Mouse (Mus musculus): ENCODE results near the gene Gfer. TPM values are rescaled to one million over a fixed set of nuclear protein-coding genes. Genes with fewer than 3 reads are reported as not detected.

The Gfer gene
- polyA plus RNA-seq, 1 experiment from 2014 or later: 27.7 TPM

DNA sequence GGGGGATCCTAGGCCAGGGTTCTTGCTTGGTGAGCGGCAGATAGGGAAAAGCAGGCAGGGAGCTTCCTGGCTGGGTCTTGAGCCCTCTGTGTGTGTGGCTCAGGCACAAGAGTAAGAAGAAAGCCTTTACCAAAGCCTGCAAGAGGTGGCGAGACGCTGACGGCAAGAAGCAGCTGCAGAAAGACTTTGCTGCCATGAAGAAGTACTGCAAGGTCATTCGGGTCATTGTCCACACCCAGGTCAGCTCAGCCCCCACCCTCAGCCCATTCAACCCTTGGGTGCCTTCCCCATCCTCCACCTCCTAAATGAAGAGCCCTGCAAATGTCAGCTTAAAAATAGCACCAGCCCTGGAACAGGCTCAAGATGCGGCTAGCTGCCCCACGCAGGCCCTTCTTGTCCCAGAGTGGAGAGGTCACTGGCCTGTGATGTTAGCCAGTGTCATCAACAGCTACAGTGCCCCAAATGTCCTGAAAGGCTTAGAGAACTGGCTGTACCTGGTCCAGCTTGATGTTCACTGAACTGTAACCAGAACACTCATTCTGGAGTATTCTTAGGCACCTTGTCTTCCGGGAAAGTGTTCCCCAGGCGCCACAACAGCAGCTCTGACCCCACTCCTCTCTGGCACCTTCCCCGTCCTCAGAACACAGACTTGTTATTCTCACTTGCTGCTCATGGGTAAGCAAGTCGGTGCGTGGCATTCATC, 36.4 kb upstream of the Gfer start:
- H3K4me2 ChIP-seq (replicated peaks; ENCODE audit: low read depth): no peak overlapping the region
- 80% methylated on average over 12 of the region's 12 CpGs for WGBS
- TF ChIP-seq EP300 (optimal IDR thresholded peaks at IDR 0.05) (no peak), CTCF (IDR thresholded peaks at IDR 0.05; ENCODE audit: low read depth) (no peak)

DNA sequence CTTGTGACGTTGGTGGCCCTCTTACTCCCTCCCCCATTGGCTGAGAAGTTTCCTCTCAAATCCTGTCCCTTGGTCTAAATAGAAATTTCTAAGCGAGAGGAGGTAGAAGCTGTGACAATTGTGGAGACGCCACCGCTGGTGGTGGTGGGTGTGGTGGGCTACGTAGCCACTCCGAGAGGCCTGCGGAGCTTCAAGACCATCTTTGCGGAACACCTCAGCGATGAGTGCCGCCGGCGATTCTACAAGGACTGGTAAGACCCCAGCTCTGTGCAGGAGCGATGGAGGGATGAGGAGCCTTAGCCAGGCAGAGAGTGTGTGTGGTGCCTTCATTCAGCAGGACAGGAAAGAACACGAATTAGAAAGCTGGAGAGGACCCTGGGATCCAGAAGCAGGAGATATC, 34.8 kb upstream of the Gfer start:
- no peak overlapping the region for H3K9ac ChIP-seq (ENCODE audit: low read length)
- no peak overlapping the region for H3K4me2 ChIP-seq (replicated peaks; ENCODE audit: low read depth)
- 77% methylated on average over 14 of the region's 14 CpGs for WGBS
- no peaks in the 10 kb centered on the region for H3K9me3 ChIP-seq (ENCODE audit: control insufficient read depth, low read length)
- H3K36me3 ChIP-seq (ENCODE audit: control insufficient read depth, insufficient read depth, low read length): no peaks in the 10 kb centered on the region
- ATAC-seq (ENCODE audit: low FRiP score, low TSS enrichment): no peak
- no peak overlapping the region for H3K27ac ChIP-seq (replicated peaks)
- DNase-seq (ENCODE audit: low spot score): no peak
- no peak overlapping the region for H3K4me3 ChIP-seq (ENCODE audit: low read depth, low read length)
- H3K27me3 ChIP-seq (ENCODE audit: control insufficient read depth, insufficient read depth, low read length): no peaks in the 10 kb centered on the region
- no peak for TF ChIP-seq CTCF (IDR thresholded peaks at IDR 0.05; ENCODE audit: low read depth)
- no peak for TF ChIP-seq EP300 (optimal IDR thresholded peaks at IDR 0.05)
- H3K4me1 ChIP-seq (replicated peaks; ENCODE audit: control insufficient read depth, insufficient read depth): peaks cover 2% of the 10 kb centered on the region; the same call in 1 of the 2 replicates

More for the DNA sequence above, 36.4 kb upstream of the Gfer start:
- no peak overlapping the region for H3K4me3 ChIP-seq (ENCODE audit: low read depth, low read length)
- H3K27me3 ChIP-seq (ENCODE audit: control insufficient read depth, insufficient read depth, low read length): no peaks in the 10 kb centered on the region
- peaks cover 5% of the 10 kb centered on the region; the same call in 1 of the 2 replicates for H3K4me1 ChIP-seq (replicated peaks; ENCODE audit: control insufficient read depth, insufficient read depth)
- DNase-seq (ENCODE audit: low spot score): no peak
- H3K36me3 ChIP-seq (ENCODE audit: control insufficient read depth, insufficient read depth, low read length): no peaks in the 10 kb centered on the region
- no peaks in the 10 kb centered on the region for H3K9me3 ChIP-seq (ENCODE audit: control insufficient read depth, low read length)
- no peak for ATAC-seq (ENCODE audit: low FRiP score, low TSS enrichment)
- H3K9ac ChIP-seq (ENCODE audit: low read length): no peak overlapping the region
- no peak overlapping the region for H3K27ac ChIP-seq (replicated peaks)

DNA sequence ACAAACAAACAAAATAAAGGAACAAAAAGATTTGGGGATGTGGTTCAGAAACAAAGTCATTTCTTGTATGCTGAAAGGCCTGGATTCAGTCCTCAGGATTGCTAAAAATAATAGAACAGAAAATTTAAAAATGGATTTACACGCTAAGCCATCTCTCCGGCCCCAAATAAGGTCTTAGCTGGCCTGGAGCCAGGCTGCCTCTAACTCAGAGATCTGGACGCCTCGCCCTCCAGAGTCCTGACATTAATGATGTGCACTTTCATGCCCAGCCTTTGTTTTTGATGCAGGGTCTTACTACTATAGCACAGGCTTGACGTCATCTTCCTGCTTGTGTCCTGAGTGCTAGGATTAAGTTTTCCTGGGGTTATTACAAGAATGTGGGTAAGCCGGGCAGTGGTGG, 33.1 kb upstream of the Gfer start:
- WGBS: 43% methylated on average over 6 of the region's 6 CpGs
- ATAC-seq (ENCODE audit: low FRiP score, low TSS enrichment) (no peak), DNase-seq (ENCODE audit: low spot score) (no peak)
- TF ChIP-seq CTCF (IDR thresholded peaks at IDR 0.05; ENCODE audit: low read depth) (no peak), EP300 (optimal IDR thresholded peaks at IDR 0.05) (no peak)
- H3K27ac ChIP-seq (replicated peaks): no peak overlapping the region
- no peaks in the 10 kb centered on the region for H3K27me3 ChIP-seq (ENCODE audit: control insufficient read depth, insufficient read depth, low read length)
- no peak overlapping the region for H3K4me2 ChIP-seq (replicated peaks; ENCODE audit: low read depth)
- H3K4me1 ChIP-seq (replicated peaks; ENCODE audit: control insufficient read depth, insufficient read depth): no peaks in the 10 kb centered on the region
- H3K9ac ChIP-seq (ENCODE audit: low read length): no peak overlapping the region
- no peak overlapping the region for H3K4me3 ChIP-seq (ENCODE audit: low read depth, low read length)
- no peaks in the 10 kb centered on the region for H3K36me3 ChIP-seq (ENCODE audit: control insufficient read depth, insufficient read depth, low read length)
- no peaks in the 10 kb centered on the region for H3K9me3 ChIP-seq (ENCODE audit: control insufficient read depth, low read length)

DNA sequence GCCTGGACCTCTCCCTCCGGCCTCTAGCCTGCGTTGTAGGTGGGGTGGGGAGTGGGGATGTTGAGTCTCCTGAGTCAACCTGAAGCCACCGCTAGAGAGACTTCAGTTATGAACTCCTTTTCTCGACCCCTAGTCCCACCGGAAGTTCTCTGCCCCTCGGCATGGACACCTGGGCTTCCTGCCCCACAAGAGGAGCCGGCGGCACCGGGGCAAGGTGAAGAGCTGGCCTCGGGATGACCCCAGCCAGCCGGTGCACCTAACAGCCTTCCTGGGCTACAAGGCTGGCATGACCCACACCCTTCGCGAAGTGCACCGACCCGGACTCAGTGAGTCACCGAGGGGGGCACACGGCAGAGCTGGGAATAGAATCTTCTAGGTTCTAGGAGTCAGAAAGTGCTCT, 32.2 kb upstream of the Gfer start:
- no peak overlapping the region for H3K9ac ChIP-seq (ENCODE audit: low read length)
- no peak for DNase-seq (ENCODE audit: low spot score)
- no peak overlapping the region for H3K27ac ChIP-seq (replicated peaks)
- no peaks in the 10 kb centered on the region for H3K4me1 ChIP-seq (replicated peaks; ENCODE audit: control insufficient read depth, insufficient read depth)
- H3K4me3 ChIP-seq (ENCODE audit: low read depth, low read length): no peak overlapping the region
- no peaks in the 10 kb centered on the region for H3K27me3 ChIP-seq (ENCODE audit: control insufficient read depth, insufficient read depth, low read length)
- H3K4me2 ChIP-seq (replicated peaks; ENCODE audit: low read depth): no peak overlapping the region
- H3K9me3 ChIP-seq (ENCODE audit: control insufficient read depth, low read length): no peaks in the 10 kb centered on the region
- no peak for ATAC-seq (ENCODE audit: low FRiP score, low TSS enrichment)
- H3K36me3 ChIP-seq (ENCODE audit: control insufficient read depth, insufficient read depth, low read length): no peaks in the 10 kb centered on the region
- WGBS: 71% methylated on average over 17 of the region's 17 CpGs
- TF ChIP-seq EP300 (optimal IDR thresholded peaks at IDR 0.05) (no peak), CTCF (IDR thresholded peaks at IDR 0.05; ENCODE audit: low read depth) (no peak)

DNA sequence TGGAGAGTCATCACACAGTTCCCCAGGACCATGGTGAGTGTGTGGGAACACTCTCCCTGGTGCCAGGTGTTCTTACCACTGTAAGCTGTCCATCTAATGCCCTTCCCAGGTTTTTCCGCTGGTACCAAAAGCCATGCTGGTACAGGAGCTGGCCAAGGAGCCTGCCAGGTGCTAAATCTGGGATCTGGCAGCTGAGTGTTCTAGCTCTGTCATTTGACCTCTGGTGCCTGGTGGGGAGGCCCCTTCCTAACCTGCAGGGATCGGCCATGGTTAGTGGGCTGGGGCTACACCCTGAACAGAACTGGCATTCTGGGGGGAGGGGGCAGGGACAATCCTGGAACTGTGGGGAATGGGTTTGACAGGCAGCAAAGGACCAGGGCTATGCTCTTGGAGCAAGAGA, 31.7 kb upstream of the Gfer start, which contains the start of gene Rpl3l:
Gene Rpl3l (plus strand): TSS at position 203 of the 400 bp plus-strand sequence.
- DNase-seq (ENCODE audit: low spot score): no peak
- Histone ChIP-seq H3K4me2 (replicated peaks; ENCODE audit: low read depth) (no peak within 1 kb of the TSS), H3K27ac (replicated peaks) (no peak within 1 kb of the TSS), H3K9me3 (ENCODE audit: control insufficient read depth, low read length) (no peaks in the 10 kb centered on the region), H3K27me3 (ENCODE audit: control insufficient read depth, insufficient read depth, low read length) (no peaks in the 10 kb centered on the region), H3K36me3 (ENCODE audit: control insufficient read depth, insufficient read depth, low read length) (no peaks in the 10 kb centered on the region), H3K4me1 (replicated peaks; ENCODE audit: control insufficient read depth, insufficient read depth) (no peaks in the 10 kb centered on the region), H3K9ac (ENCODE audit: low read length) (no peak within 1 kb of the TSS), H3K4me3 (ENCODE audit: low read depth, low read length) (no peak within 1 kb of the TSS)
- WGBS: 65% methylated on average over 2 of the region's 2 CpGs
- TF ChIP-seq EP300 (optimal IDR thresholded peaks at IDR 0.05) (no peak), CTCF (IDR thresholded peaks at IDR 0.05; ENCODE audit: low read depth) (no peak)
- ATAC-seq (ENCODE audit: low FRiP score, low TSS enrichment): no peak

DNA sequence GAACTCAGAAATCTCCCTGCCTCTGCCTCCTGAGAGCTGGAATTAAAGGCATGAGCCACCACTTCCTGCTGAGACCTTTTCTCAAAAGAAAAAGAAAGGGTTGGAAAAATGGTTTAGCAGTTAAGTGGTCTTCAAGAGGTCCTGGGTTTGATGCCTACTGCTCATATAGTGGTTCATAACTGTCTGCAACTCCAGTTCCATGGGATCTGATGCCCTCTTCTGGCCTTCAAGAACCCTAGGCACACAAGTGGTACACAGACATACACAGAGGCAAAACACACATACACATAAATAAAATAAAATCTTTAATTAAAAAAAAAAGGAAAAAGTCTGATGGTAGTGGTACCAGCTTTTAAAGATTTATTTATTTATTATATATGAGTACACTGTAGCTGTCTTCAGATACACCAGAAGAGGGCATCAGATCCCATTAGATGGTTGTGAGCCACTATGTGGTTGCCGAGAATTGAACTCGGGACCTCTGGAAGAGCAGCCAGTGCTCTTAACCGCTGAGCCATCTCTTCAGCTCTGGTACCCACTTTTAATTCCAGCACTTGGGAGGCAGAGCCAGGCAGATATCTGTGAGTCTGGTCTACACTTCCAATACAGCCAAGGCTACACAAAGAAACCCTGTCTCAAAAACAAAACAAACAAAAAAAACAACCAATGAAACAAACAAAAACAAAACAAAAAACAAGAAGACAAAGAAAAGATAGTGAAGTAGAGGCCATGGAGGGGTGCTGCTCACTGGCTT, 29.9 kb upstream of the Gfer start:
- H3K27ac ChIP-seq (replicated peaks): no peak overlapping the region
- no peak overlapping the region for H3K4me2 ChIP-seq (replicated peaks; ENCODE audit: low read depth)
- TF ChIP-seq CTCF (IDR thresholded peaks at IDR 0.05; ENCODE audit: low read depth) (peak; percentile 28; the same call in 1 of the 2 replicates), EP300 (optimal IDR thresholded peaks at IDR 0.05) (no peak)
- DNase-seq (ENCODE audit: low spot score) (no peak), ATAC-seq (ENCODE audit: low FRiP score, low TSS enrichment) (no peak)
- no peak overlapping the region for H3K4me3 ChIP-seq (ENCODE audit: low read depth, low read length)
- no peaks in the 10 kb centered on the region for H3K9me3 ChIP-seq (ENCODE audit: control insufficient read depth, low read length)
- 0 out of 2 replicates have a peak, but pooled peaks cover 2% of the 10 kb centered on the region for H3K4me1 ChIP-seq (replicated peaks; ENCODE audit: control insufficient read depth, insufficient read depth)
- no peak overlapping the region for H3K9ac ChIP-seq (ENCODE audit: low read length)
- no peaks in the 10 kb centered on the region for H3K27me3 ChIP-seq (ENCODE audit: control insufficient read depth, insufficient read depth, low read length)
- H3K36me3 ChIP-seq (ENCODE audit: control insufficient read depth, insufficient read depth, low read length): peaks cover 10% of the 10 kb centered on the region
- WGBS: 70% methylated on average over 3 of the region's 3 CpGs

Data from stomach, postnatal 0 days (tissue).